ENCODE assay signal across 9 mouse cellular contexts in genomic region chr3:90322289-90322688, GRCm38 (mm10). TPM values are rescaled to one million over a fixed set of nuclear protein-coding genes. Genes with fewer than 3 reads are reported as not detected.
A peak's percentile ranks its signal among the peaks of the same experiment; 100 is the strongest.
DNase-seq lines count a peak whose midpoint lies in the region; ATAC-seq lines count a peak whose summit lies in the region.
"Had no signal": no experiment of that assay in that cellular context is flagged by ENCODE, and none has a peak within 500 bp of the region (broad histone marks: within the 10 kb centered on the region; RNA-seq: fewer than 3 reads in every experiment).

No protein-coding gene starts in this region.

- H3K36me3 ChIP-seq in forebrain, embryonic 16.5 days (ENCODE audit: control insufficient read depth, insufficient read depth): no peaks in the 10 kb centered on the region
- H3K36me3 ChIP-seq in midbrain, embryonic 14.5 days (ENCODE audit: control insufficient read depth, insufficient read depth, low read length): no peaks in the 10 kb centered on the region

- peak overlapping the region; percentile 49 for H3K9ac ChIP-seq in forebrain, embryonic 16.5 days (replicated peaks; ENCODE audit: low read depth, low read length)
- H3K9ac ChIP-seq in midbrain, embryonic 14.5 days (replicated peaks; ENCODE audit: low read length): peak overlapping the region; percentile 17

- peak overlapping the region; percentile 29 for H3K4me3 ChIP-seq in forebrain, embryonic 16.5 days (replicated peaks; ENCODE audit: low read length)
- 0 out of 2 replicates have a peak overlapping the region, but pooled peaks have one; percentile 0 for H3K4me3 ChIP-seq in midbrain, embryonic 14.5 days (replicated peaks; ENCODE audit: low read depth, low read length)

- H3K27me3 ChIP-seq in forebrain, embryonic 16.5 days (replicated peaks; ENCODE audit: control insufficient read depth, insufficient read depth, low read length): no peaks in the 10 kb centered on the region
- H3K27me3 ChIP-seq in midbrain, embryonic 14.5 days (ENCODE audit: control insufficient read depth, insufficient read depth, low read length): no peaks in the 10 kb centered on the region

- peak overlapping the region; percentile 94 for H3K27ac ChIP-seq in forebrain, embryonic 16.5 days (ENCODE audit: low read length)
- peak overlapping the region; percentile 86 for H3K27ac ChIP-seq in midbrain, embryonic 14.5 days (replicated peaks; ENCODE audit: low read depth, low read length)

- no peaks in the 10 kb centered on the region for H3K9me3 ChIP-seq in forebrain, embryonic 16.5 days (ENCODE audit: control insufficient read depth, low read length)
- no peaks in the 10 kb centered on the region for H3K9me3 ChIP-seq in midbrain, embryonic 14.5 days (ENCODE audit: control insufficient read depth, low read length)

- H3K4me1 ChIP-seq in forebrain, embryonic 16.5 days (replicated peaks; ENCODE audit: control insufficient read depth, insufficient read depth, low read length): peaks cover 18% of the 10 kb centered on the region
- H3K4me1 ChIP-seq in midbrain, embryonic 14.5 days (ENCODE audit: control insufficient read depth, insufficient read depth, low read length): peaks cover 21% of the 10 kb centered on the region

- 5% methylated on average over 6 of the region's 6 CpGs for WGBS in forebrain, embryonic 16.5 days
- 44% methylated on average over 6 of the region's 6 CpGs for WGBS in midbrain, embryonic 14.5 days

- H3K4me2 ChIP-seq in forebrain, embryonic 16.5 days (ENCODE audit: low read length): peak overlapping the region; percentile 58
- peak overlapping the region; percentile 41 for H3K4me2 ChIP-seq in midbrain, embryonic 14.5 days (ENCODE audit: low read length)

- peak; percentile 39 for DNase-seq in kidney, postnatal 10 days
- DNase-seq in kidney, adult 11 months: no peak
- DNase-seq in midbrain, embryonic 14.5 days: peak; percentile 66
- DNase-seq in natural killer cell, adult 2 months (ENCODE audit: low spot score in 2 of 2): no peak
- DNase-seq: gastrocnemius, postnatal 10 days; right cerebral cortex, postnatal 14 days had no signal

- peak; percentile 50 for ATAC-seq in common myeloid progenitor, adult 5-6 weeks (replicated peaks; ENCODE audit: low read depth, poor library complexity, severe bottlenecking)
- peak; percentile 62 for ATAC-seq in forebrain, embryonic 16.5 days
- ATAC-seq in midbrain, embryonic 14.5 days (ENCODE audit: low FRiP score, low TSS enrichment): peak; percentile 68
- ATAC-seq in erythroblast, adult 5-6 weeks (replicated peaks; ENCODE audit: low FRiP score, poor library complexity, severe bottlenecking): no peak

RNA-seq across cellular contexts. Expression of gene Gatad2b, which starts 29.3 kb away (rescaled TPM):
- total RNA-seq in common myeloid progenitor, adult 5-6 weeks (2017): 34.4 and 39.8 TPM in 2 replicates
- 15.2 and 16.5 TPM in 2 replicates for polyA plus RNA-seq in forebrain, embryonic 16.5 days (2015; fragmentation: Nextera tagmentation; extraction: Ambion mirVana)
- 16.0 and 22.9 TPM in 2 replicates for polyA plus RNA-seq in midbrain, embryonic 14.5 days (2014; fragmentation: Nextera tagmentation; extraction: Ambion mirVana)
- total RNA-seq in erythroblast, adult 5-6 weeks (2015; ENCODE audit: low replicate concordance): 51.0 and 65.5 TPM in 2 replicates
- total RNA-seq in erythroblast, adult 5-6 weeks (2017; ENCODE audit: low replicate concordance): 41.8 and 47.2 TPM in 2 replicates

RNA-seq across cellular contexts. Expression of gene Dennd4b, which starts 57.3 kb away (rescaled TPM):
- 9.7 and 14.9 TPM in 2 replicates for total RNA-seq in common myeloid progenitor, adult 5-6 weeks (2017)
- 5.3 and 6.7 TPM in 2 replicates for polyA plus RNA-seq in forebrain, embryonic 16.5 days (2015; fragmentation: Nextera tagmentation; extraction: Ambion mirVana)
- polyA plus RNA-seq in midbrain, embryonic 14.5 days (2014; fragmentation: Nextera tagmentation; extraction: Ambion mirVana): 7.3 and 7.6 TPM in 2 replicates
- total RNA-seq in erythroblast, adult 5-6 weeks (2015; ENCODE audit: low replicate concordance): 2.9 and 18.4 TPM in 2 replicates
- total RNA-seq in erythroblast, adult 5-6 weeks (2017; ENCODE audit: low replicate concordance): 4.5 and 6.1 TPM in 2 replicates

Comparison
In these comparisons a context has a peak if more than half of its experiments do, and no peak if none do; other contexts are left out.
1. DNase-seq: peak in kidney, postnatal 10 days (single experiment) and midbrain, embryonic 14.5 days (single experiment); none in kidney, adult 11 months (single experiment) and natural killer cell, adult 2 months (0 of 2).